Mouse (Mus musculus): Measurements from ENCODE around the gene Fbln2.

DNA sequence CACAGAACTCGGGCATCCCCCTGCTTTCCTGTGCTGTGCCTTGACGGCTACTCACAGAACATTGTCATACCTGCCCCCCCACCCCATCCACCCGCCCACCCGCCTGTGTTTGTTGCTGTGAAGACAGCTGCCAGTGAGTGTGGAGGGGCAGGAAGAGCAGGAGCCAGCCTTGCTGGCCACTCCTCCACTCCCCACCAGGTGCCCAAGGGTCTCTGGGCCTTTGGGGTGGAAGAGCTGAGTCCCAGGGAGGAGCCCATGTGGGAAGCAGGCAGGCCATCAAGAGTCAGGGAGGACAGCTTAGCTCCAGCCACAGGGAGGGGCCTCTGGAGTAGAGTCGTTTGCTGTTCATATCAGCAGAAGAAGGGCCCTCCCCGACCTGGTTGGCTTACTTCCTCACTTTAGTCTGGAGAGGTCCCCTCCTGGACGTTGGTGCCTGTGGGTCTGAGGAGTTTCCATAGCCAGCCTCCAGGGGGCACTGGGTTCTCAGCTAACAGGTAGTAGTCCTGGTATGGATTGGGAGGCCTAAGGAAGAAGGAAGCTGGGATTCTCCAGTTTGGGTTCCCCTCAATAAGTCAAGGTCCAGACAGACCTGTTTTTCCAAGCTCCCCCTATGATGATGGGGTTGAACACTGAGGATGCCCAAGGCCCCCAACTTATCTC, 38.9 kb upstream of the Fbln2 start:
- TF ChIP-seq CTCF (IDR thresholded peaks at IDR 0.05; ENCODE audit: borderline replicate concordance, insufficient read depth, low read length) (peak; percentile 42; the same call in 1 of the 2 replicates), POLR2A (IDR thresholded peaks at IDR 0.05; ENCODE audit: low read depth, low read length) (no peak)
